Mouse (Mus musculus): ENCODE data around the gene Igf2bp3. TPM values are rescaled to one million over a fixed set of nuclear protein-coding genes. Genes with fewer than 3 reads are reported as not detected.

Gene Igf2bp3
- total RNA-seq, 4 experiments from 2014 or later = not detected

DNA sequence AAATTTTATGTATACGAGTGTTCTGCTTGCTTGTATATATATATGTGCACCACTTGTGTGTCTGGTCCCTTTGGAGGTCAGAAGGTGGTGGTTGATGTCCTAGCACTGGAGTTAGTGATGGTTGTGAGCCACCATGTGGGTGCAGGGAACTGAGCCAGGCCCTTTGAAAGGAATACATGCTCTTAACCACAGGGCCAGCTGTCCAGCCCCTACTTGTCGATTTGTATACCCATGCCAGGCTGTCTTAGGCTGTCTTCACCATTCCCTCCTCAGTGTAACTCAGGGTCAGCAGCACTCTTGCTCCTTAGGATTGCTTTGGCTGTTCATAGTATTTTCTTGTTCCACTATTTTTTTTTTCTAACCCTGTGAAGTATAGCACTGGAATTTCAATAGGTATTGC is 136.9 kb downstream of the Igf2bp3 start:
- no peak for DNase-seq (ENCODE audit: low spot score)

DNA sequence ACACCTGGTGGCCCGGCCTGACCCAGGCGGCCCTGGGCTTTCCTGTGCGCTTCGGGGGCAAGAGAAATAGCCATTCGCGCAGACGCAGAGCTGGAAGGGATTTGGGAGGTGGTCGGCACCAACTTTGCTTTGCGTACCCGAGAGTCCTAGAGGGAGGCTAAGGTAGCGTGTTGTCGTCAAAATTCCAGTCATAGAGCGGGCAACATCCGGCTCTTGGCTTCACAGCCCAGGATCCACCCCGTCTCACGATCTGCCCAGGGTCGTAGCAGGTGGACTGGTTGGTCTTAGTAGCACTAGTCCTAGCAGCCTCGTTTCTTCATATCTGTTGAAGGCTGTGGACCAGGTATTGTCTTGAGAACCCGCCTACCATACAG is 140.7 kb downstream of the Igf2bp3 start:
- DNase-seq (ENCODE audit: low spot score) = peak; percentile 6

DNA sequence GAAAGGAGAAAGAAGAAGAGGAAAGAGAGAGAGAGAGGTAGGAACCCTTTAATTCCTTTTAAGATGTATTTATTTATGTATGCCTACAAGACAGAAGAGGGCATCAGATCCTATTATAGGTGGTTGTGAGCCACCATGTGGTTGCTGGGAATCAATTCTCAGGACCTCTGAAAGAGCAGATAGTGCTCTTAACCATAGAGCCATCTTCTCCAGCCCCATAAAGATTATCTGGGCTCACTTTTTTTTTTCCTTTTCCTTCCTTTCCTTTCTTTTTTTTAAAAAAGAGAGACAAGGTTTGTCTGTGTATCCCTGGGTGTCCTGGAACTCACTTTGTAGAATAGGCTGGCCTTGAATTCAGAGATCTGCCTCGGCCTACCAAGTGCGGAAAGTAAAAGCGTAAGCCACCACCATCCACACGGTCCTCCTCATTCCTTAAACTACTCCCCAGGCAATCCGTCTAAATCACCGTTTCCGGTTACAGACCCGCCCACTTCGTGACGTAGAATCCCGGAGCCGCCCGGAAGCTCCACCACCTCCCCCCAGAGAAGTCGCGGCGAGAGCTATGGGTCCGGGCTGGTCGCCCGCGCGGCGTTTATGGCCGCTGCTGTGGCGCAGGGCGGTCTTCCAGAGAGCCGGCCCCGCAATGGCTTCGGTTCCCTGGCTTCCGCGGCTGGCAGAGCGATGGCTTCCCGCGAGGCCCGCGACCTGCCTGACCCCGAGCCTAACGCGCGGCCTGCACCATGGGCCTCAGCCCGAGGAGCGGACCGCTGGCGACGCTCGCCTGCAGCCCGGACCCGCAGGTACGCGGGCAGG is 141.2 kb downstream of the Igf2bp3 start, which contains the start of gene Malsu1:
TSS of gene Malsu1 (plus strand) at position 492 of the 813 bp plus-strand sequence.
- DNase-seq (ENCODE audit: low spot score) = peak; percentile 98

DNA sequence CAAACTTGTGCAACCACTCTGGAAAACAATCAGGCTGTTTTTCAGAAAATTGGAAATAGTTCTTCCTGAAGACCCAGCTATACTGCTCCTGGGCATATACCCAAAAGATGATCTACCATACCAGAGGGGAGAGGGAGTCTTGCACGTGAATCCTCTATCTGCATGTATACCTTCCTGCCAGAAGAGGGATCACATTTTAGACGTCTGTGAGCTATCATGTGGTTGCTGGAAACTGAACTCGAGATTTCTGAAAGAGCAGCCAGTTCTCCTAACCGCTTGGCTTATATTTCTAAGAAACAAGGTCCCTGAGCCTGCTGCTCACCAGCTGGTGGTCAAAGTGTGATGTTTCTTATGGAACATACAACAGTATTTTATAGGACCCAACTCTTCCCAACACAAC is 146.4 kb downstream of the Igf2bp3 start:
- no peak for DNase-seq (ENCODE audit: low spot score)

DNA sequence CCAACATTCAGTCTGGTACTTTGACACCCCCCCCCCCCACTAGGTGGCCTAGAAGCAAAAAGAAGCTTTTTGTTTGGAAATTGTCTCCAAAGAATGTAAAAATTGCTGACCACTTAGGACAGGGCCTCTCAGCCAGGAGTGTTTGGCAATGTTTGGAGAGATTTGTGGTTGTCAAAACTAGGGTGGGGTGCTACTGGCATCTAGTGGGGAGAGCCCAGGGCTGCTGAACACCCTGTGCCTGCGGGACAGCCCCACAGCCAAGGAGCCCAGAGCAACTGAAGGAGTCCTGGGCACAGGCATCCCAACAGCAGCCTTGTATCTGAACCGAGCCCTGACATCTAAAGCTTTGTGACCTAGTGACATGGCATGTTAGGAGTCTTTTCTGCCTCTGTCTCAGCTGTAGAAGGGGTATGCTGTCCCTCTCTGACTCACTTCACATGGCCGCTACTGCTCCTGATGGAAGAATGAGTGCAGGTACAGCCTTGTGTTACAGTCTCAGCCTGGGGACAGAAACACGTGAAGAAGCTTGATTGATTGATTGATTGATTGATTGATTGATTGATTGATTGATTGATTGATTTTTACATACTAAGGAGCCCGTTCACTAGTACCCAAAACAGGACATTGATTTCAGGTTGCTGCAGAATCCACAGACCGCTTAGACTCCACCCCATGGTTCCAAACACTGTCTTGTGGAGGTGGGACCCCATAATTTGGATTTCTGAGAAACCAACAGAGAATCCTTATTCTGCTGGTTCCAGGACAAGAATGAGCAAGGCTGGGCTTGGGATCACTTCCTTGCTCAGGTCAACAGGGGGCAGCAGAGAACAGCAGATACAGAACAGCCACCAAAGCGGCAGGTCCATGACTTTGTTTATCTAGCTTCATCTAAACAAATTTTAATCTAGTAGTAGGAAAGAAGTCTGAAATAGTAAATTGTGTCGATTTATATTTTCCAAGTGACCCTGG is 157.4 kb downstream of the Igf2bp3 start:
- peak; percentile 68 for DNase-seq (ENCODE audit: low spot score)

DNA sequence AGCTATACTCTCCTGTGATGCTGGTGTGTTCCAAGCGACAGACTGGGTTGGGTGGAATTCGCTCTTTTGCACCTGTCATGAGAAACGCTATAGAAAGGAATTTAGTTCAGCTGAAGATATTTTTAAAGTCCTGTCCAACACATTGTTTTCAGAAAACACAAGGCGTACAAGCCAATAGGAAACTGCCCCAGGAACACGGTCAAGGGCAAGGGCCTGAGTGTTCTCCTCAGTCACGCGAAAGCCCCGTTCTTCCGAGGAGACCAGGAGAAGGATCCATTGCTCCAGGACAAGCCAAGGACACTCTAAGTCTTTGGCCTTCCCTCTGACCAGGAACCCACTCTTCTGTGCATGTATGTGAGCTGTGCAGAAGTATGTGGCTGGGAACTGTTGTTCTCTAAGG is 158.7 kb downstream of the Igf2bp3 start:
- DNase-seq (ENCODE audit: low spot score) = no peak

DNA sequence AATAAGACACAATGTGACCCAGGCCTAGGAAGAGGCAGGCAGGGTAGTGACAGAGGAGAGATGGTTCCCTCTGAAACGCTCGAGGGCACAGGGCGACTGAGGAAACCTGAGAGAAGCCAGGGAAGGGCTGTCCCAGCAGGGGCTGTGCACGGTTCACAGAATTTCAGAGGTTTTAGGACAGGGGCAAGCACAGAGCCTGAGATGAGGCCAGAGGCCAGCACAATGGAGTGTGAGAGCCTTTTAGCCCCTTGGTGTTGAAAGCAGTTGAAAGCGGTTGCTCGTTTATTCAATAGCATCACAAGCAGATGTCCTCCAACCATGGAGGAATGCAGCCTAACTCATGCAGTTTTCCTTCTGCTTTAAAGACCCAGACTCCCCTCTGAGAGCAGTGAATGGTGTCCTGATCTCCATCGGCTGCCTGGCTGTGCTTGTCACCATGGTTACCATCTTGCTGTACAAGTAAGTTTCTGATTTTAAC is 159.5 kb downstream of the Igf2bp3 start:
- DNase-seq (ENCODE audit: low spot score) = no peak

DNA sequence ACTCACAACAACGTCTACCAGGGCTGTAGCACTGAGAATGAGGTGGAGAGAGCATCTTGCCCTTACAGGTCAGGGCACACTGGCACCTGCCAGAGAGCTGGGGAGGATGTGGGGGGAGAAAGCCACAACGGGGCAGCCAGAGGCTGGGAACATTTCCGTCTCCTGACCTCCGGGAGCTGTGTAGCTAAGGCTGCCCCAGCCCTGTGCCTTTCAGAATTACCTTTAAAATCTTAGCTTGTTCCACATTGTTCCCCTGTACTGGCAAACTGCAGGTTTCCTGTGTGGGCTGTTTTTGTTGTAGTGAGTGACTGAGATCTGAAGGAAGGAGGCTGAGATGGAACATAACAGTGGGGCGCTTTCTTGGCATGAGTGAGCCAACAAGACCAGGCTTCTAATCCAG is 162.6 kb downstream of the Igf2bp3 start:
- no peak for DNase-seq (ENCODE audit: low spot score)

DNA sequence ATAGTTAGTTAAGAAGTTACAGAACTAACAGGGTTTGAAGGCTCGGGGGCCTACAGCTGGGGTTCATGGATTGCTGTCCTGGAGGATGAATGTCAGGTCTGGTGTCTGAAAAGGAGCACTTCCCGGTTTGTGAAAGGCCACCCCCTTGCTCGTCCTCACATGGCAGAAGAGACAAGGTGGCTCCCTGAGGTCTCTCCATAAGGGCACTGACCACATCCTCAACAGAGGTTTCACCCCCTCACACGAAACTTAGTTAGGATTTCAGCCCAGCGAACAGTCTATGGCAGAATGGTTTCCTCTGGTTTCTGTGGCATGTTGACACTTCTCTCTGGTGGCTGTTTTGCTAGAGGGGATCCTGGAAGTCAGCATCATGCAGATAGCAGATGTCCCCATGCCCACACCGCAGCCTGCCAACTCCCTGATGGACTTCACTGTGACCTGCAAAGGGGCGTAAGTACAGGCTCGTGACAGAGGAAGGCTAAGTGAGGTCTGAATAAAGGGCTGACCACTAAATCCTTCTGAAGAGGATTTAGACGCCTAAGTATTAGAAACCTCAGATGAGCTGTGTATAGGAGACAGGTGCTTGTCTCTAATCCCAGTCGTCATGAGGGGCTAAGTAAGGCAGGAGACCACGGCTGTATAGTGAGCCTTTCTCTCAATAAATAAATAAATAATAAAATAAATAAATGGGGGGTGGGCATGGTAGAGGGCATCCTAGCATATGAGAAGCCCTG is 163.9 kb downstream of the Igf2bp3 start:
- DNase-seq (ENCODE audit: low spot score) = no peak

DNA sequence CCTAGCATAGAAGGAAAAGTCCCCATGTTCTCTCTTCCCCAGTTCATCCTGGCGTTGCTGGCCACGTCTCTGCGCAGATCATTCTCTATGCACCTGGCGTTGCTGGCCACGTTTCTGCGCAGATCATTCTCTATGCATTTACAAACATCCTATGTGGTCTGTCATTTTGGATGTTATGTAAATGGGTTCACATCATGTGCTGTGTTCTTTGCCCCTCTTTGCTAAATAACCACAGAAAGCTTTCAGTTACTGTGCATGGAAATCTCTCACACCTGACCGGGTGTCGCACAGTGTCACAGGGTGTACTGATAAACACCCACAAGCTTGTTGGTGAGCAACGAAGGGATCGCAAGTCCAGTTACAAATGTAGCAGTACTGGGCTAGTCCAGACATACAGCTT is 166.4 kb downstream of the Igf2bp3 start:
- no peak for DNase-seq (ENCODE audit: low spot score)

DNA sequence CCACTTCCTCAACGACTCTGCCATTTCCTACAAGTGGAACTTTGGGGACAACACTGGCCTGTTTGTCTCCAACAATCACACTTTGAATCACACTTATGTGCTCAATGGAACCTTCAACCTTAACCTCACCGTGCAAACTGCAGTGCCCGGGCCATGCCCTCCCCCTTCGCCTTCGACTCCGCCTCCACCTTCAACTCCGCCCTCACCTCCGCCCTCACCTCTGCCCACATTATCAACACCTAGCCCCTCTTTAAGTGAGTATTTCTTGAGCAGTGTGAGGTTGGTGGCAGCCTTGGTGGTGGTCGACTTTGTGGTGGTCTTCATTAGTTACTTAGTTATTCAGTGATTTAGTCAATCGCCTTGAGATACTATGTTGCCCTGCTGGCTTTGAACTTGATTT is 166.9 kb downstream of the Igf2bp3 start:
- DNase-seq (ENCODE audit: low spot score) = no peak

DNA sequence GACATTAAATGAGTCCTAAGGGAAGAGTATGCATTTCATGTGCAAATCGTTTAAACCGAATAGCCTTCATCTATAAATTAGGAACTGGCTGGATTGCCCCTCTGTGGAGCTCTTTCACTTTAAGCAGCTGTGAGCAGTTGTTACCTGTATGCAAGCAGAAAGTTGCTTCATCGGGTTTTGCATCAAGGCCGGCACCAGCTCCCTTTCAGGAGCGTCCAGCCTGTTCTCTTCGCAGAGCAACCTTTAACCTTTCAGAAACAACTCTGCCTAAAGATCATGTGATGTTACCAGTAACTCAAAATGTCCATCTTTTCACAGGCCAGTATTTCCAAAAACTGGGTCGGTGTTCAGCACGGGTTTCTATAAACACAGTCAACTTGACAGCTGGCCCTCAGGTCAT is 167.8 kb downstream of the Igf2bp3 start:
- no peak for DNase-seq (ENCODE audit: low spot score)

DNA sequence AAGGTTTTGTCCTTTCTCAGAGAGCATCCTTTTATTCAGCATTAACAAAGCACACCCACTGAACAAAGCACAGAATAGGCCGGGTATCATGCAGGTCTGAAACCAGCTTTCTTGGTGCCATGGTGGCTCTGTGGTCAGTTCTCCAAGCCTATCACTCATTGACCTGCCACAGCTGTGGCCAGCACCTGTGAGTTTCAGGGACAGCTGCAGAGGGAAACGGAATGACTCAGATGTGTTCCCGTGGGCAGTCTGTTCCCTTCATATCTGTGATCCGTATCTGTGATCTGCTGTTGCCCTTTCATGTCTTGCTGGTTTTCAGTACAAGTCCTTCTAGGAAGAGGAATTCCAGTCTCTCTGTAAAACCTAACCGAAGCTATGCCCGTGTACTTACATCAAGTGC is 168.3 kb downstream of the Igf2bp3 start:
- DNase-seq (ENCODE audit: low spot score) = no peak

DNA sequence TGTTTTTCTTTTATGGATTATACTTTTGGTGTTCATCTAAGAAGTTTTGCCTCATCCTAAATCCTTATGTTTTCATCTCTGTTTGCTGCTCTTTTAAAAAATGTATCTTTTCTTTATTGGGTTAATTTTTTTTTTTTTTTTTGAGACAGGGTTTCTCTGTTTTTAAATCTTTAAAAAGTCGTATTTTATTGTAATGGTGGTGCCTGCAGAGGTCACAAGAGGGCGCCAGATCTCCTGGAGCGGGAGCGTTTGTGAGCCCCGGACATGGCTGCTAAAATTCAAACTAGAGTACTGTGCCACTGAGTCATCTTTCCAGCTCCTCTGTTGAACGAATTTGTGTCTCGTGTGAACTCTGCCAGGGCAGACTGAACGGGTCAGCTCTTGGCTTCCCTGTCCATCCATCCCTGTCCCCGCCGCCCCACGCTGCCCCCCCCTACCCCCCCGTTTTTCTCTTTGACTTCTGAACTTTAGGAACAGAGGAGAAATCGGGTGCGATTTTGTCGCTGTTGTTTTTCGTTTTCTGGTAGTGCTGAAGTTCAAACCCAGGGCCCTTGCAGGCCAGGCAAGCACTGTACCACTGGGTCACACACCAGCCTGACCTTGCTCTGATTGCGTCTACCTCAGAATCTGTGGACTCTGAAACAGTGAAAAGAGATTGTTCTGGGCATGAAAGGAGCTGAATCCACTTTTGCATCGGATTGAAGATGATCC is 175.1 kb downstream of the Igf2bp3 start:
- peak; percentile 34 for DNase-seq (ENCODE audit: low spot score)

DNA sequence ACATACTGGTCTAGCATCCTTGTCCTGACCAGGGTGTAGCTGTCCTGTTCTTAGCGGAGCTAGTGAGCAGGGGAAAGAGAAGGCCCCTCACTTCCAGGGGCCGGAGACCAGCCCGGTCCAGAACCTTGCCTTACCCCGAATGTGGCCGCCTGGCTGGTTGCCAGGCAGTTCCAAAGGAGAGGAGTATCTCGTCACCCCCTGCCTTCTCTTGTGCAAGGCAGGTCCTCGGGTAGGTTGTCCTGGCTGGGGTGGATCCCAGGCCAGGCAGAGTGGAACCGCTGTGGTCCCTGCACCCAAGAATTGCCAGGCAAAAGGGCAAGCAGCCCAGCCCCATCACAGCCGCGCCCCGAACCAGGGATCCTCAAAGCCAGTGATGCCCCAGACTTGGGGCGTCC is 177.5 kb downstream of the Igf2bp3 start:
- no peak for DNase-seq (ENCODE audit: low spot score)

DNA sequence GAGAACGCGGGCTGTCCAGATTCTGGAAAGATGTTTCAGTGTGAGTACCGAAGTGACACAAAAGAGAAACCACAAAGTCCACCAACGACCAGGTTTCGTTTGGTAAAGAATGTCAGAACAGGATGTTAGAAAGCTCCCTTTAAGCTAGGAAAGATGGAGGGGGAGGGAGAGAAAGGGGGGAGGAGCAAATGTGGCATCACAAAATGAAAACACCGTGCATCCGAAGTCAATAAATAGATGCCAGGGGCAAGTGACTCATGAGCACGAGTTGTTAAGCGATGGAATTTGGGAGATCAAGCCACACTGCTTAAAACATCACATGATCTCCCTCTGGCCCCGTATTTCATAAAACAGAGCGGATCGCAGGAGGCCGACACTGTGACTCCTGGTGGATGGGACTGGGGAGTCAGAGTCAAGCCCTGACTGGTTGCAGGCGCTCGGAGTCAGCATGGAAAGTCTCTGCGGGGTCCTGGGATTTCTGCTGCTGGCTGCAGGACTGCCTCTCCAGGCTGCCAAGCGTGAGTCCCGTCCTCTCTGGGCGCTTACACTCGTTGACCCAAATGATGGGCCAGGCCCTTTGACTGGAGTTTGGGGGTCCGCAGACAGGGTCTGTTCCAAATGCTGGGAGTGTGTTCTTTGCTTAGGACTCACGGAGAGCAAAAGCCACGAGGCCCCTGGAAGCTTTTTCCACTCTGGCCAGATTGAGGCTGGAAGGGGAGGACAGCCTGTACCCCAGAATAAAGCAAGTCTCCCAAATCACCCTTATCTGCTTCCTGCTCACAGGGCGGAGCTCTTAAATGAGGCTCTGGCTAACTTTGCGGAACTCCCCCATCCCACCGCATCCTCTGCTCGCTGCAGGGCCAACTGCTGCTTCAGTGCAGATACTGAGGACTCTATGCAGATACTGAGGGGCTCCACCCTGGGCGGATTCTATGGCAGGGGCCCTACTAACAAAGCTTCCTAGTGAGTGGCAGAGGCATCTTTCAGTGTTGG is 178.2 kb downstream of the Igf2bp3 start, which contains the start of gene Gpnmb:
TSS of gene Gpnmb (plus strand) at position 272 of the 993 bp plus-strand sequence.
- DNase-seq (ENCODE audit: low spot score) = no peak

Measured in heart, adult 8-10 months (tissue).